In the genomic region with DNA sequence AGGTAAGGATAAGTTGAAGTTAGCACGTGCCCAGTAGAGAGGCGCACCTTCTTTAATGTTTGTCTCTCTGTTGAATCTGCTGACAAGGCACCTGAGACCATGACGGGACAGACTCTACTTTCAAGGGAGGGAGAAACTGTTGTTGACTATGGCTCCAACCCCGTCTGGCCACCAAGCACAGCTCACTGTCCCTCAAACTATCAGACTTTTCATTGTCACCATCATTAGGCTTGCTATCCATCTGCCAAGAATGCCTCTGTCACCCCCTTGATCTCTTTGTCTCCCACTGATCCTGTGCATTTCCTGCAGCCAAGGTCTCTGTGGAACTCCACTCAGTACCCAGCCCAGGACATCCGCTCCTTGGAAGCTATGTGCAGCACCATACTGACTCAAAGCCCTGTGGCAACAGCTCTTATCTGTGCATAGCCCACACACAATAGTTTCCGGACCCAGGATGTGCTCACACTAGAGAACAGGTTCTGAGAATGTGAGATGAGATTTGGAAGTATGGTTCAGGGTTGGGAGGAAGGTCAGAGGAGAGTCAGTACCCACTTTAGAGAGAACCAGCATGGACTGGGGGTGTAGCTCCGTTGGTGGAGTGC, we compare ENCODE assay signal across 16 mouse cellular contexts. TPM values are rescaled to one million over a fixed set of nuclear protein-coding genes. Genes with fewer than 3 reads are reported as not detected.
"Had no signal": no experiment of that assay in that cellular context is flagged by ENCODE, and none has a peak within 500 bp of the region (broad histone marks: within the 10 kb centered on the region; RNA-seq: fewer than 3 reads in every experiment).

No protein-coding gene starts in this region.

- H3K4me3 ChIP-seq: limb, embryonic 12.5 days; lung, embryonic 15.5 days; megakaryocyte, embryonic 14.5 days; midbrain, embryonic 12.5 days had no signal

- H3K9me3 ChIP-seq: limb, embryonic 12.5 days; lung, embryonic 15.5 days; megakaryocyte, embryonic 14.5 days; midbrain, embryonic 12.5 days had no signal

- H3K27me3 ChIP-seq: limb, embryonic 12.5 days; lung, embryonic 15.5 days had no signal

- H3K4me2 ChIP-seq: limb, embryonic 12.5 days; lung, embryonic 15.5 days; midbrain, embryonic 12.5 days had no signal

- H3K9ac ChIP-seq: limb, embryonic 12.5 days; lung, embryonic 15.5 days; midbrain, embryonic 12.5 days had no signal

- DNase-seq: kidney, adult 8-10 months; kidney, postnatal 25 days; layer of hippocampus, adult 9-11 months; layer of hippocampus, postnatal 36 days; lung, postnatal 14 days; right cerebral cortex, adult 18-20 months; right cerebral cortex, postnatal 25 days; thymus, postnatal 36 days had no signal

- ATAC-seq: intestine, postnatal 0 days had no signal

- H3K4me1 ChIP-seq: lung, embryonic 15.5 days had no signal

- H3K36me3 ChIP-seq: limb, embryonic 12.5 days; lung, embryonic 15.5 days; midbrain, embryonic 12.5 days had no signal

- H3K27ac ChIP-seq: limb, embryonic 12.5 days; lung, embryonic 15.5 days; macrophage; midbrain, embryonic 12.5 days had no signal

RNA-seq across cellular contexts. Expression of a gene that starts 40.5 kb away (rescaled TPM):
- total RNA-seq: liver, adult 2 months had no signal
- polyA plus RNA-seq: intestine, postnatal 0 days; liver, adult 2 months; macrophage; small intestine, adult 2 months had no signal
